Mouse (Mus musculus) adrenal gland, postnatal 25 days (tissue): ENCODE data around the gene Myof. TPM values are rescaled to one million over a fixed set of nuclear protein-coding genes. Genes with fewer than 3 reads are reported as not detected.

ENCODE experiments used
- DNase-seq: peaks from one replicate; pipeline ENCODE4 v3.0.0; 2021; ENCODE audit warnings: mixed read lengths
- total RNA-seq: library from RNA; stranded (reverse); gene quantifications from 2 replicates; pipeline ENCODE4 v1.2.3, GENCODE M21; 2021

The Myof gene
- total RNA-seq, 1 experiment from 2014 or later = 29.8 TPM

- DNase-seq = no peak
These were observed 1.1 kb downstream of the Myof start for GRCm38 (mm10) chr19:38042261-38042722.

- DNase-seq = no peak
These were observed 5.1 kb downstream of the Myof start for GRCm38 (mm10) chr19:38038267-38038666.

- DNase-seq = no peak
These were observed 7.6 kb downstream of the Myof start for GRCm38 (mm10) chr19:38035766-38036165.

- no peak for DNase-seq
These were observed 8.7 kb downstream of the Myof start for GRCm38 (mm10) chr19:38034696-38035095.

- no peak for DNase-seq
These were observed 9.7 kb downstream of the Myof start for GRCm38 (mm10) chr19:38033735-38034057.

GRCm38 (mm10) chr19:38032993-38033734, 10.2 kb downstream of the Myof start:
- no peak for DNase-seq

- no peak for DNase-seq
These were observed 12.2 kb downstream of the Myof start for GRCm38 (mm10) chr19:38031144-38031543.

GRCm38 (mm10) chr19:38030673-38031137, 12.7 kb downstream of the Myof start:
- DNase-seq = peak; percentile 74

- DNase-seq = no peak
These were observed 13.5 kb downstream of the Myof start for GRCm38 (mm10) chr19:38029871-38030270.

- no peak for DNase-seq
These were observed 14.1 kb downstream of the Myof start for GRCm38 (mm10) chr19:38029292-38029691.

GRCm38 (mm10) chr19:38027881-38028521, 15.4 kb downstream of the Myof start:
- DNase-seq = no peak

GRCm38 (mm10) chr19:38027389-38027788, 16.0 kb downstream of the Myof start:
- DNase-seq = no peak

- no peak for DNase-seq
These were observed 17.2 kb downstream of the Myof start for GRCm38 (mm10) chr19:38026211-38026624.

- DNase-seq = no peak
These were observed 17.9 kb downstream of the Myof start for GRCm38 (mm10) chr19:38025254-38026041.

- DNase-seq = no peak
These were observed 19.8 kb downstream of the Myof start for GRCm38 (mm10) chr19:38023603-38024002.

- no peak for DNase-seq
These were observed 20.7 kb downstream of the Myof start for GRCm38 (mm10) chr19:38022710-38023109.

- DNase-seq = no peak
These were observed 27.5 kb downstream of the Myof start for GRCm38 (mm10) chr19:38015873-38016254.

- DNase-seq = peak; percentile 69
These were observed 28.1 kb downstream of the Myof start for GRCm38 (mm10) chr19:38015180-38015872.

GRCm38 (mm10) chr19:38014443-38014842, 28.9 kb downstream of the Myof start:
- DNase-seq = no peak

GRCm38 (mm10) chr19:38011379-38011778, 32.0 kb downstream of the Myof start:
- DNase-seq = no peak

GRCm38 (mm10) chr19:38004809-38005380, 38.5 kb downstream of the Myof start:
- DNase-seq = no peak
